Mouse (Mus musculus): ENCODE results near the gene Fgfr2.
A peak's percentile ranks its signal among the peaks of the same experiment; 100 is the strongest.

- TF ChIP-seq CTCF (IDR thresholded peaks at IDR 0.05) (no peak), EP300 (IDR thresholded peaks at IDR 0.05) (peak; percentile 99)
Observed at GRCm38 (mm10) chr7:131306733-131307132, 1816.4 kb downstream of the Fgfr2 start.
